Mouse (Mus musculus) megakaryocyte, embryonic 14.5 days (primary cell): ENCODE data around the gene Ssxa1.

Experiments
- FLI1 ChIP-seq: IDR thresholded peaks from 2 replicates; pipeline ENCODE4 v1.6.1; 2012; ENCODE audit warnings: low read length, inconsistent platforms, mixed read lengths
- GATA1 ChIP-seq: IDR thresholded peaks from 3 replicates; pipeline ENCODE4 v1.6.1; 2012; ENCODE audit warnings: mixed read lengths, low read length, inconsistent platforms, borderline replicate concordance

GRCm38 (mm10) chrX:21088645-21088982 is 27.0 kb upstream of the Ssxa1 start:
- no peak for TF ChIP-seq GATA1
- no peak for TF ChIP-seq FLI1
